Mouse (Mus musculus): ENCODE data around the gene Ccng1. TPM values are rescaled to one million over a fixed set of nuclear protein-coding genes. Genes with fewer than 3 reads are reported as not detected.

Ccng1 gene
- 96.4 TPM for polyA plus RNA-seq (2015; fragmentation: Illumina TruSeq; extraction: RNeasy Lipid Tissue Mini Kit (QIAGEN cat#74804); ENCODE audit: insufficient read depth, low replicate concordance)

GRCm38 (mm10) chr11:40755109-40755627 lies at the start of gene Ccng1:
Gene Ccng1 (minus strand): TSS chr11:40755311.

GRCm38 (mm10) chr11:40733339-40734174 lies 21.6 kb downstream of the Ccng1 start, which contains the start of the genes Hmmr and Nudcd2:
Gene Hmmr (minus strand): TSS chr11:40733422.
Gene Nudcd2 (plus strand): TSS chr11:40733667.

Other genes starting within 250 kb of the Ccng1 start
- 148 TPM for gene Mat2b, start 60.1 kb downstream of the Ccng1 start, polyA plus RNA-seq (2015; fragmentation: Illumina TruSeq; extraction: RNeasy Lipid Tissue Mini Kit (QIAGEN cat#74804); ENCODE audit: insufficient read depth, low replicate concordance)
- 10.7 TPM for gene Hmmr, start 21.9 kb downstream of the Ccng1 start, polyA plus RNA-seq (2015; fragmentation: Illumina TruSeq; extraction: RNeasy Lipid Tissue Mini Kit (QIAGEN cat#74804); ENCODE audit: insufficient read depth, low replicate concordance)
- gene Nudcd2, start 21.6 kb downstream of the Ccng1 start, polyA plus RNA-seq (2015; fragmentation: Illumina TruSeq; extraction: RNeasy Lipid Tissue Mini Kit (QIAGEN cat#74804); ENCODE audit: insufficient read depth, low replicate concordance), result 58.6 TPM

All from spleen, adult 10 weeks (tissue).